Mouse (Mus musculus) ZHBTc4 (cell line): ENCODE data around the gene Tmem206.

ENCODE experiments used
- DNase-seq: peaks from one replicate; pipeline ENCODE4 v3.0.0-alpha.2; 2011; ENCODE audit warnings: low read depth, low spot score

Tmem206 gene

GRCm38 (mm10) chr1:191396897-191397849 lies 71.5 kb downstream of the Tmem206 start:
- peak; percentile 100 for DNase-seq
